Mouse (Mus musculus) hindbrain, embryonic 13.5 days (tissue): ENCODE measurements around the gene Prkag2. TPM values are rescaled to one million over a fixed set of nuclear protein-coding genes. Genes with fewer than 3 reads are reported as not detected.
A peak's percentile ranks its signal among the peaks of the same experiment; 100 is the strongest.
"Not testable (repeated sequence)": the region's sequence is repeated elsewhere in the genome, so short reads cannot be mapped to it uniquely, and the experiment has no call there.

Experiments used
- ATAC-seq: fragments of 200-750 bp; cut with Nextera tagmentation; 2 replicates; pipeline ENCODE4 v1.8.0; 2017; ENCODE audit warnings: moderate TSS enrichment; ENCODE audit not compliant: low FRiP score
- H3K27ac ChIP-seq: fragments of 300-500 bp; sonication (generic); 2 replicates; pipeline ENCODE4 v1.5.1; 2015; ENCODE audit warnings: inconsistent platforms, mild to moderate bottlenecking, moderate library complexity
- H3K27me3 ChIP-seq: fragments of 300-500 bp; sonication (generic); 2 replicates; pipeline ENCODE4 v1.6.1; 2015; ENCODE audit warnings: mild to moderate bottlenecking, inconsistent platforms
- H3K36me3 ChIP-seq: fragments of 300-500 bp; sonication (generic); 2 replicates; pipeline ENCODE4 v1.6.1; 2015; ENCODE audit warnings: mild to moderate bottlenecking, inconsistent platforms
- H3K4me1 ChIP-seq: fragments of 300-500 bp; sonication (generic); replicated peaks from 2 replicates; pipeline ENCODE4 v1.6.1; 2015; ENCODE audit warnings: inconsistent platforms
- H3K4me2 ChIP-seq: fragments of 300-500 bp; sonication (generic); 2 replicates; pipeline ENCODE4 v1.6.1; 2015; ENCODE audit warnings: inconsistent platforms, mild to moderate bottlenecking, moderate library complexity
- H3K4me3 ChIP-seq: fragments of 300-500 bp; sonication (generic); 2 replicates; pipeline ENCODE4 v1.5.1; 2015; ENCODE audit warnings: mild to moderate bottlenecking, inconsistent platforms
- H3K9ac ChIP-seq: fragments of 300-500 bp; sonication (generic); 2 replicates; pipeline ENCODE4 v1.6.1; 2015; ENCODE audit warnings: mild to moderate bottlenecking, inconsistent platforms
- H3K9me3 ChIP-seq: fragments of 300-500 bp; sonication (generic); 2 replicates; pipeline ENCODE4 v1.6.1; 2016; ENCODE audit warnings: inconsistent platforms
- WGBS: fragments of 180-500 bp; shearing (Covaris S2); methylation state at CpG from one replicate; pipeline ENCODE4 v1.1.7; 2015; 5-methylcytosine and 5-hydroxymethylcytosine counted together
- polyA plus RNA-seq: library from polyadenylated mRNA; unstranded; fragments of >200 nt; fragmentation: Nextera tagmentation; extraction: Ambion mirVana; gene quantifications from 2 replicates; pipeline ENCODE4 v1.2.1, GENCODE M21; 2015

Gene Prkag2
- polyA plus RNA-seq, 1 experiment from 2014 or later, result 82.3 TPM

DNA sequence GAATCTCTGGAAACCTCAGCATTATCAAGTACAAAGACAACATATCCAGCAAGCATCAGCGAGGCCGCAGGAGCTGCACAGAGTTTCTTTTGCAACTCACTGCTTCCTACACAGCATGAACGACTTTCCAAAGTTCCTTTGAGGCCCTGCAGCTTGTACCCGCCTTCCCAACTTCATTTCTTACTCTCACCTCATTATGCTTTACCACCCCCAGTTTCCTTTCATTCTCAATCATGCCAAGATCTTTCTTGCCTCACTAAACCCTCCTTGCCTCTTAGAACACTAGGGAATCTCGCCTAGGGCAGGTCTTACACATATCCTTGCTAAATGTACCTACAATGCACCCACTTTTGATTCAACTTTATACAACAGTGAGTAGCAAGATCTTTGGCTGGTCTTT lies 266.0 kb downstream of the Prkag2 start:
- Histone ChIP-seq H3K36me3 (no peaks in the 10 kb centered on the region), H3K4me1 (peaks cover 27% of the 10 kb centered on the region), H3K4me2 (no peak overlapping the region), H3K9me3 (no peaks in the 10 kb centered on the region), H3K27ac (0 out of 2 replicates have a peak overlapping the region, but pooled peaks have one; percentile 24), H3K9ac (no peak overlapping the region), H3K27me3 (no peaks in the 10 kb centered on the region), H3K4me3 (no peak overlapping the region)
- no peak for ATAC-seq
- WGBS, result 74% methylated on average over 5 of the region's 5 CpGs

DNA sequence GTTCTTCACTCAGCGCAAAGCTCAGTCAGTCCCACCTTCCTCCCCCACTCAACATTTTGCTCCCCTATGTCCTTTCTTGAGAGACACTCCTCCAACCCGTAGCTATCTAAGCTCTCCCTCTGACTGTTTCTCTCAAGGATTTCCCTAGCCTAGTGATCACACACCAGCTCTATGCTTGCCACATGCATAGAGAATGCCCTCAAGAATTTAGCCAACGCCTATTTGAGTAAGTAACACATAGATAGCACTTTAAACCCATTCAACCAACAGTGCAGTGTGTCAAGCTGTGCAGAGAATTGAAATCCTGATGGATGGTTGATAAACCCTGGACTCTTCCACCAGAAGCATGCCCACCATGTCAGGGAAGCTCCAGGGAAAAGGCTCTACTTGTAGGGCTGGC lies 268.5 kb downstream of the Prkag2 start:
- Histone ChIP-seq H3K9ac (no peak overlapping the region), H3K27me3 (no peaks in the 10 kb centered on the region), H3K9me3 (no peaks in the 10 kb centered on the region), H3K4me2 (no peak overlapping the region), H3K36me3 (no peaks in the 10 kb centered on the region), H3K27ac (no peak overlapping the region), H3K4me1 (peaks cover 12% of the 10 kb centered on the region), H3K4me3 (no peak overlapping the region)
- ATAC-seq, result no peak
- WGBS, result 95% methylated on average over 3 of the region's 3 CpGs

- Histone ChIP-seq H3K36me3 (no peaks in the 10 kb centered on the region), H3K27ac (no peak overlapping the region), H3K4me1 (peaks cover 26% of the 10 kb centered on the region), H3K9me3 (no peaks in the 10 kb centered on the region), H3K4me3 (no peak overlapping the region), H3K4me2 (no peak overlapping the region), H3K27me3 (no peaks in the 10 kb centered on the region), H3K9ac (no peak overlapping the region)
- no peak for ATAC-seq
- WGBS, result 96% methylated on average over 3 of the region's 3 CpGs
Observed at GRCm38 (mm10) chr5:24828446-24828845, 272.0 kb downstream of the Prkag2 start.

DNA sequence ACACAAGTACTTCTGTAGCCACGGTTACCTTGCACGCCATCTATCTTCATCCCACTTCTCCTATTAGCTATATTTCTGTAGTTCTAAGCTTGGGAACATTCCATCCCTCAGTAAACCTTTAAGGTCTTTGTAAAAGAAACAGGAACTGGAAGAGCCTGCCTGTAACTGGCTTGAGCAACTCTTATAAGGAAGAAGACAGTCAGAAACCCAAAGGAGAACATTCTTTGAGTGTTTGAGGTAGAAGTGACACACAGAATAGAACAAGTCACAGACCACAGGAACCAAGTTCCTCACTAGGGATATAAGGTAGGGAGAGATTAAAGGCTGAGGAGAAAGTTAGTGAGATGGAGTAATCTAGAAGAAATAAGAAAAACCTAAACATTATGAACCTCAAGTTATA lies 273.3 kb downstream of the Prkag2 start:
- H3K9me3 ChIP-seq, result no peaks in the 10 kb centered on the region
- WGBS, result 92% methylated on average over 2 of the region's 2 CpGs
- no peak overlapping the region for H3K27ac ChIP-seq
- no peaks in the 10 kb centered on the region for H3K36me3 ChIP-seq
- no peak overlapping the region for H3K4me2 ChIP-seq
- no peak overlapping the region for H3K9ac ChIP-seq
- peaks cover 27% of the 10 kb centered on the region for H3K4me1 ChIP-seq
- H3K4me3 ChIP-seq, result no peak overlapping the region
- ATAC-seq, result no peak
- H3K27me3 ChIP-seq, result no peaks in the 10 kb centered on the region

- Histone ChIP-seq H3K4me3 (no peak overlapping the region), H3K27ac (no peak overlapping the region), H3K4me2 (no peak overlapping the region), H3K4me1 (peaks cover 31% of the 10 kb centered on the region), H3K9ac (no peak overlapping the region), H3K36me3 (no peaks in the 10 kb centered on the region), H3K27me3 (no peaks in the 10 kb centered on the region), H3K9me3 (no peaks in the 10 kb centered on the region)
- no peak for ATAC-seq
- WGBS, result 95% methylated on average over 9 of the region's 9 CpGs
Observed at GRCm38 (mm10) chr5:24826056-24826770, 274.2 kb downstream of the Prkag2 start.

DNA sequence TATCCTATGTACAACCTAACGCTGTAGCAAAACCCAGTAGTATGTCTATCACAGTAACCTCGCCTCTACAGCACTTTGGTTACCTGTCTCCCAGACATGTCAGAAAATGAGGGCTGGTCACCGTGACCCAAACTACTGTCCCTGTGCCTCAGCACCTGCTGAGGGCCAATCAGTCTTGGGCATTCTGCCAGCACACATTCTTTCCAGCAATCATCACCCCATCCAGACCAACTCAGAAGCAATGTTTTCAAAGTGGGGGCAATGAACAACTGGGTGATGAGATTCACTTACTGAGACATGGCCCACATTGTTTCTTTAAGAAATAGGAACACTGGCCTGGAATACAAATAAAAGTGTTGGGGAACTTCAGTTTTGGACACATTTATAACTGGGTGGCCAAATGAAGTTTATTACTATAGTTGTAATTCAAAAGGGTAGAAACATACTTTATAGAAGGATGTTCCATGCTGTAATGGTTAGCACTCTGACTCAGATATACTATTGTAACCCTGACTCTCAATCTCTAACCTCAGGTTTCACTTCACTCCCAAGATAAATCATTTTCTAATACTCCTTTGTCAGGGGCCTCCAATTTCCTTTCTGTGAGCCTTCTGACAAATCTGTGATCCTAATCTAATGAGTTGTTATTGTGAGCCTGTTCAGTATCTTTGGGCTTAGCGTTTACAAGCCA lies 274.9 kb downstream of the Prkag2 start:
- H3K9me3 ChIP-seq, result no peaks in the 10 kb centered on the region
- WGBS, result 83% methylated on average over 4 of the region's 4 CpGs
- no peak for ATAC-seq

DNA sequence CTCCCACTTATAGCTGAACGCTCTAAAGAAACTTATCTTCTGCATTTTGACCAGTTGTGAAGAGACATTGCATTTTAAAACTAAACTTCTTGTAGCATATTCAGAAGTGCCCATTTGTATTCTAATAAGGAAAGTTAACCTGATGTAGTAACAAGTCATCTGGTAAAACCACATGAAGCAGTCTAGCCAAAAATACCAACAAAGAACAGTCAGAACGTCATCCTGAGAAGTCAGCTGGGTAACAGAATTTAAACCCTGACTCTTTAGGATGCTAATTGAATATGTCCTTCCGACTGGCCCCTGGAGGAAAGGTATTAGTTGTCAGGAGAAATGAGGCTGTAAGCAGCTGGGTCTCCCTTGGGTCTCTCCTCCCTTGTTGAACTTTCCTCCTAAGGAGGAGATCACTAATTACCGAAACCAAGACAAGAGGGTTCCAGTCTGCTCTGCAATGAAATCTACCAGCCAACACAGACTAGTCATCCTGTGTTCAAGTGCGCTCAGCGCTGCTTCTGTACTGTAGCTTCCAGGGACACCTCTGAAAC lies 276.5 kb downstream of the Prkag2 start:
- no peak overlapping the region for H3K27ac ChIP-seq

More for the DNA sequence above, 274.9 kb downstream of the Prkag2 start:
- no peak overlapping the region for H3K9ac ChIP-seq
- H3K4me2 ChIP-seq, result no peak overlapping the region
- H3K27ac ChIP-seq, result no peak overlapping the region
- no peaks in the 10 kb centered on the region for H3K27me3 ChIP-seq
- no peaks in the 10 kb centered on the region for H3K36me3 ChIP-seq
- H3K4me1 ChIP-seq, result peaks cover 38% of the 10 kb centered on the region
- no peak overlapping the region for H3K4me3 ChIP-seq

DNA sequence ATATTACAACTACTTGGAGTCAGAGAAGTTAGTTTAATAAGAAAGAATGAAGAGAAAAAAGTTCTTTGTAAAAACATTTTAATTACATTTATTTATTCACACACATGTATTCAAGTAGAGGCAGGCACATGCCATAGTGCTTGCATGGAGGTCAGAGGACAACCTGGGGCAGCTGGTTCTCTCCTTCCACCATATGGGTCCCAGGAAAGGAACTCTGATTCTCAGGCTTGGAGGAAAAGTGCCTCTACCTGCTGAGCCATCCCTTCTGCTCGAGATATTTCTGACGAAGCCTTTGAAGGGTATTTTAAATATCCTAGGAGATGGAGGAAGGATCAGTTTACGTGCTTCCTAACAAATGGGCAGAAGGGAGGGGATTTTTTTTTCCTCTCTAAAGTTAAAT lies 277.7 kb downstream of the Prkag2 start:
- no peak overlapping the region for H3K4me2 ChIP-seq
- H3K27ac ChIP-seq, result no peak overlapping the region
- no peaks in the 10 kb centered on the region for H3K27me3 ChIP-seq
- H3K9ac ChIP-seq, result no peak overlapping the region
- no peak overlapping the region for H3K4me3 ChIP-seq
- peaks cover 40% of the 10 kb centered on the region for H3K4me1 ChIP-seq
- H3K36me3 ChIP-seq, result no peaks in the 10 kb centered on the region
- ATAC-seq, result no peak
- WGBS, result 86% methylated on average over 3 of the region's 3 CpGs
- H3K9me3 ChIP-seq, result no peaks in the 10 kb centered on the region

More for the DNA sequence above, 276.5 kb downstream of the Prkag2 start:
- no peak for ATAC-seq
- H3K27me3 ChIP-seq, result no peaks in the 10 kb centered on the region
- no peaks in the 10 kb centered on the region for H3K9me3 ChIP-seq
- H3K9ac ChIP-seq, result no peak overlapping the region
- peaks cover 40% of the 10 kb centered on the region for H3K4me1 ChIP-seq
- no peak overlapping the region for H3K4me2 ChIP-seq
- H3K36me3 ChIP-seq, result no peaks in the 10 kb centered on the region
- no peak overlapping the region for H3K4me3 ChIP-seq
- 74% methylated on average over 6 of the region's 6 CpGs for whole genome bisulfite sequencing

DNA sequence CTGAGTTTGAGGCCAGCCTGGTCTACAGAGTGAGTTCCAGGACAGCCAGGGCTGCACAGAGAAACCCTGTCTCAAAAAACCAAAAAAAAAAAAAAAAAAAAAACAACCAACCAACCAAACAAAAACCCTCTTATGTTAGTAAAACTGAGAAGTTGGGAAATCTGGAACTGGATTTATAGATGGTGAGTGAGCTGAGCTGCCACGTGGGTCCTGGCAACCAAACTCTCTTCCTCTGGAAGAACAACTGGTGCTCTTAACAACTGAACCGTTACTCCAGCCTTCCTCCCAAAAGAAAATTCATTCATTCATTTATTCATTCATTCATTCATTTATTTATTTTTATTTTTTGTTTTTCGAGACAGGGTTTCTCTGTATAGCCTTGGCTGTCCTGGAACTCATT lies 278.2 kb downstream of the Prkag2 start:
- peaks cover 40% of the 10 kb centered on the region for H3K4me1 ChIP-seq
- not testable (repeated sequence) for H3K27ac ChIP-seq, H3K36me3 ChIP-seq, H3K4me3 ChIP-seq, H3K9me3 ChIP-seq, H3K9ac ChIP-seq, H3K4me2 ChIP-seq, ATAC-seq, H3K27me3 ChIP-seq
- WGBS, result 88% methylated on average over 3 of the region's 3 CpGs

DNA sequence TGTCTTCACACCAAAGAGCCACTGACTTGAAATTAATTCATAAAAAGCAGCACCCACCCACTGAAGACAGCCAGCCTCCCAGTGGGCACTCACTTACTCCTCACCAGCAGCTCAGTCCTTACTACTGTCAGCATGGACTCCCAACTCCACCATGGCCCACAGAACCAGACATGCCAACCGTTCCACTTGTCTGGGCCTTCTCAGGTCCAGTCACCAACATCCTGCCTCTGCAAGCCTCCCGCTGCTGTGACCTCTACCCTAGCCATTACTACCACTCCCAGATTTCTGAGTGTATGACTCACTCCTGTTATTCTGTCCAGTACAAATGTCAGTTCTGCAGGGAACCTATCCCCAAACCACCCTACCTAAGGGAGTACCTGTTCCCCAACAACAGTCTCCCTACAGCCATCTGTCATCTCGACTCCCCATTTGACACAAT lies 279.0 kb downstream of the Prkag2 start:
- Histone ChIP-seq H3K4me1 (peaks cover 35% of the 10 kb centered on the region), H3K27ac (no peak overlapping the region), H3K4me3 (no peak overlapping the region), H3K4me2 (no peak overlapping the region), H3K9ac (no peak overlapping the region), H3K27me3 (no peaks in the 10 kb centered on the region), H3K36me3 (peaks cover 10% of the 10 kb centered on the region), H3K9me3 (no peaks in the 10 kb centered on the region)
- ATAC-seq, result no peak
- WGBS, result 85% methylated on average over 3 of the region's 3 CpGs

DNA sequence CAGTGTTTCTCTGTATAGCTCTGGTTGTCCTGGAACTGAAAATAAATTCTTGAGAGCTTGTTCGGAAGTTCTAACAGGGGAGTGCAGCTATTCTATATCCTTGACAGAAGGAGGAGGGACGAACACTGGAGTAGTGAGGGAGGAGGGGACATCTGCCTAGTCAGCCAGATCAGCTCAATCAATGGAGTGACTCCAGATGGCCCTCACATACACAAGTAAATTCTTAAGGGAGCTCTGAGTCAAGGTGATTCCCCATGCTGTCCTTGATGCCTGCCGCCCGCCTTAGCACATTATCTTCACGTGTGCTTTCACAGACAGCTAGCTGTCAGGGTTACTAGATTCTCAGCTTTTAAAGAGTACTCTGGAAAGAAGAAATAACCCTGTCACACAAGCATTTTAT lies 279.8 kb downstream of the Prkag2 start:
- 66% methylated on average over 5 of the region's 5 CpGs for WGBS
- H3K27ac ChIP-seq, result no peak overlapping the region

DNA sequence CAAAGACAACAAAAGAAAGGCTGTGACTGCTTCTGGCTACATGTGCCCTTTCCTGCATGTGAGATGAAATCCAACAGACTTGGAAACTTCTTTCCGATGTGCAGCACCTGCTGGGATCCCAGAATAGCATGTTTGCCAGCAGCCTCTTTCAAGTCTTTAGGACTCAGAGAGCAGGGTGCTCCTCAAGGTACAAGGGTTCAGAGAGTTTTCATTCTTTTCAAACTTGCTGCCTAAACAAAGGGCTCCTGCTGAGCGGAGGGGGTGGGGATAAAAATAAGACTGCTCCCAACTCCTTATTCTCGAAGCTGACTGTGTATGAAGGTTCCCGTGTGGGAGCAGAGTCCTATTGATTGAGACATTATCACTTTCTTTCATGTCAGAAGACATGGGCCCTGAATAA lies 283.3 kb downstream of the Prkag2 start:
- Histone ChIP-seq H3K4me1 (peaks cover 17% of the 10 kb centered on the region), H3K36me3 (peaks cover 43% of the 10 kb centered on the region)
- WGBS, result 56% methylated on average over 4 of the region's 4 CpGs

More for the DNA sequence above, 279.8 kb downstream of the Prkag2 start:
- no peak overlapping the region for H3K4me3 ChIP-seq
- no peaks in the 10 kb centered on the region for H3K27me3 ChIP-seq
- peaks cover 11% of the 10 kb centered on the region for H3K36me3 ChIP-seq
- no peak overlapping the region for H3K9ac ChIP-seq
- H3K4me2 ChIP-seq, result no peak overlapping the region
- no peaks in the 10 kb centered on the region for H3K9me3 ChIP-seq
- H3K4me1 ChIP-seq, result peaks cover 28% of the 10 kb centered on the region
- no peak for ATAC-seq

More for the DNA sequence above, 283.3 kb downstream of the Prkag2 start:
- H3K4me2 ChIP-seq, result no peak overlapping the region
- H3K9ac ChIP-seq, result no peak overlapping the region
- no peak for ATAC-seq
- H3K27ac ChIP-seq, result no peak overlapping the region
- no peaks in the 10 kb centered on the region for H3K27me3 ChIP-seq
- H3K4me3 ChIP-seq, result no peak overlapping the region
- H3K9me3 ChIP-seq, result no peaks in the 10 kb centered on the region
